Mouse (Mus musculus): ENCODE data around the gene Cdipt.
A peak's percentile ranks its signal among the peaks of the same experiment; 100 is the strongest.

Gene Cdipt

DNA sequence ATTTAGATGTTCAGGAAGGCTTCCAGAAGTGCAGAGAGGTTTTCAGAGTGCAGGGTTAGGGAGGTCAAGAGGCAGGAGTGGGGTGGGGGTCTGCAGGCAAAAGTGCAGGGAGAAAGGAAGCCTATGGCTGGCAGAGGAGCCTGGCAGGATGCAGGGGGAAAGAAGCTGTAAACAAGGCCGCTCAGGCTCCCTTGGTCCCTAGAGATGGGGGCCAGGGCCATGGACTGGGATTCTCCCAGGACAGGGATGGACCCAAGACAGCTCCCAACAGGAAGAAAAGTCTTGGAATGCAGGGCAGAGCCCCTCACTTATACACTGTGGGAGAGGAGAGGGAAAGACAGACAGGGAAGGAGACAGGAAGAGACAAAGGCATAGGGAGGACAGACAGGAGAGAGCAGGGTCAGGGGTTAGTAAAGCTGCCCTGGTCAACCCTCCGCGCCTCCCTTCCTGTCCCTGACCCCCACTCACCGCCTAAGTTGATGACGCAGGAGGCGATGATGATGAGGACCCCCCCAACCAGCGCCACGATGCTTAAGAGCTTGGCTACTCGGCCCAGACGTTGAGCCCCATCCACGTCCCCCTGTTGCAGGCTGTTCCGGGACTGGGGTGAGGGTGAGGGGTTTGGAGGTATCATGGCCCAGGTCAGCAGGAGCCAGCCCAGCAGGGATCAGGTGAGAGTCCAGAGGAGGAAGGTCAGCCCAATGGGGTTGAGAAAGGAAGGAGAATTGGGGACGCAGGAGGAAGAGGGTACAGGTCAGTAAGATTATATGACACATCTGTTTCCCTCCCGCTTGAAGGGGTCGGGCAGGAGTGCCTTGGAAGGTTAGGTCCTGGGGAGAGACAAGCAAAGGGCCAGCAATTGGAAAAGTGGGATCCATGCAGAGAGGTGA is 42.9 kb downstream of the Cdipt start:
- Histone ChIP-seq H3K27me3 (ENCODE audit: insufficient read depth, low read length) (no peaks in the 10 kb centered on the region), H3K4me1 (replicated peaks; ENCODE audit: low read depth, low read length) (peaks cover 84% of the 10 kb centered on the region), H3K36me3 (ENCODE audit: insufficient read depth, low read length) (peaks cover 56% of the 10 kb centered on the region), H3K9me3 (ENCODE audit: low read length) (no peaks in the 10 kb centered on the region), H3K4me3 (replicated peaks; ENCODE audit: low read length) (no peak overlapping the region)
- TF ChIP-seq POU5F1 (IDR thresholded peaks at IDR 0.05; ENCODE audit: borderline replicate concordance, low read length), result no peak
- no peak for TF ChIP-seq NANOG (IDR thresholded peaks at IDR 0.05; ENCODE audit: borderline replicate concordance, low read length)
- TF ChIP-seq CTCF (conservative IDR thresholded peaks at IDR 0.05; ENCODE audit: low read length), result no peak

DNA sequence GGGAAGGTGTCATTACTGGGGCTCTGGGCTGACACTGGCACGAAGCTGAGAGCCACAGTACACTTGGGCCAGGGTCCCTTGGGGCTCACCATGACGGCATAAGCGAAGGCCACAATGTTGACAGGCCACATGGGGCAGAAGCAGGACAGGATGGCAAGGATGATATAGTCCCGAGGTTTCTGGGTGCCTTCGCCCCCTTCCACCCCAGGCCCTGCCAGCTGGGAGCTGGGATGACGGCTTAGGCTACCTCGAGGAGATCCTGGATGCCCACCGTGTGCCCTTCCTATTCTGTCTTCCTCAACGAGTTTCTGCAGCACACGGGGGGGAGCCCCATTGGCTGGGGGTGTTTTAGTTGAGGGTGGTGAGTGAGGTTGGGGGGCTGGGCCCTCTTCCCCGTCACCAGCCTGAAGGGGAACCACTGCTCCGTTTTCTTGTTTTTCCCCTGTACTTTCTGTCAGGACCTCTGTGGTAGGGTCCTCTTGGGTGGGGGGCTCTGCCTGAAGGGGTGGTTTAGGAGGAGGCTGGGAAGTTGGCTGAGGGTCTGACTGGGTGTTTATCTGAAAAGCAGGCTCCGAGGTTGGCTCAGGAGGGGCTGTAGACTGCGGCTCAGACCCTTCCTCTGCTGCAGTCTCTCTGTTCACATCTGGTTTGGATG is 43.7 kb downstream of the Cdipt start:
- no peaks in the 10 kb centered on the region for H3K27me3 ChIP-seq (ENCODE audit: insufficient read depth, low read length)
- TF ChIP-seq POU5F1 (IDR thresholded peaks at IDR 0.05; ENCODE audit: borderline replicate concordance, low read length), result no peak
- TF ChIP-seq CTCF (conservative IDR thresholded peaks at IDR 0.05; ENCODE audit: low read length), result no peak
- TF ChIP-seq NANOG (IDR thresholded peaks at IDR 0.05; ENCODE audit: borderline replicate concordance, low read length), result no peak

DNA sequence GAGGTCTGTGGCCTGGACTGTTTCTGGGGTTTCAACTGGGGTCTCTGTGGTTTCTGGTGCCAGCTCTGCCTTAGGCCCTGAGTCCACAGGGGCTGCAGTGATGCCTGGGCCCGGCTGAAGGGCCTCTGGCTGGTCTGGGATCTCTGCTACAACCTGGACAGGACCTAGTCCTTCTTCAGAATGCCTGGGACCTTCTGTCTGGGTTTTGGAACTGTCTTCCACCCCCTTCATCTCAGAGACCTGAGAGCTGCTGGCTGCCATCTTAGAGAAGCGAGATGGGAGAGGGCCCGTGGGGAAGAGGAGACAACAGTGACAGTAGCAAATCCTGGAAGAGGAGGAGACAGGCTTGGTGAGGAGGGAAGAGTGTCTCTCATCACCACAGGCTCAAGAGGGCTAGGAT is 44.3 kb downstream of the Cdipt start:
- TF ChIP-seq NANOG (IDR thresholded peaks at IDR 0.05; ENCODE audit: borderline replicate concordance, low read length) (no peak), CTCF (conservative IDR thresholded peaks at IDR 0.05; ENCODE audit: low read length) (no peak), POU5F1 (IDR thresholded peaks at IDR 0.05; ENCODE audit: borderline replicate concordance, low read length) (no peak)
- Histone ChIP-seq H3K36me3 (ENCODE audit: insufficient read depth, low read length) (peaks cover 56% of the 10 kb centered on the region), H3K9me3 (ENCODE audit: low read length) (no peaks in the 10 kb centered on the region), H3K4me1 (replicated peaks; ENCODE audit: low read depth, low read length) (peaks cover 83% of the 10 kb centered on the region), H3K27me3 (ENCODE audit: insufficient read depth, low read length) (no peaks in the 10 kb centered on the region), H3K4me3 (replicated peaks; ENCODE audit: low read length) (peak overlapping the region; percentile 77)

More for the DNA sequence above, 43.7 kb downstream of the Cdipt start:
- H3K9me3 ChIP-seq (ENCODE audit: low read length), result no peaks in the 10 kb centered on the region
- peaks cover 84% of the 10 kb centered on the region for H3K4me1 ChIP-seq (replicated peaks; ENCODE audit: low read depth, low read length)
- H3K4me3 ChIP-seq (replicated peaks; ENCODE audit: low read length), result peak overlapping the region; percentile 77
- peaks cover 56% of the 10 kb centered on the region for H3K36me3 ChIP-seq (ENCODE audit: insufficient read depth, low read length)

GRCm38 (mm10) chr7:127020491-127020890 is 44.8 kb downstream of the Cdipt start:
- no peak for TF ChIP-seq NANOG (IDR thresholded peaks at IDR 0.05; ENCODE audit: borderline replicate concordance, low read length)
- TF ChIP-seq POU5F1 (IDR thresholded peaks at IDR 0.05; ENCODE audit: borderline replicate concordance, low read length), result no peak
- no peak for TF ChIP-seq CTCF (conservative IDR thresholded peaks at IDR 0.05; ENCODE audit: low read length)
- Histone ChIP-seq H3K27me3 (ENCODE audit: insufficient read depth, low read length) (no peaks in the 10 kb centered on the region), H3K4me3 (replicated peaks; ENCODE audit: low read length) (peak overlapping the region; percentile 77), H3K9me3 (ENCODE audit: low read length) (no peaks in the 10 kb centered on the region), H3K36me3 (ENCODE audit: insufficient read depth, low read length) (peaks cover 55% of the 10 kb centered on the region), H3K4me1 (replicated peaks; ENCODE audit: low read depth, low read length) (peaks cover 78% of the 10 kb centered on the region)

GRCm38 (mm10) chr7:127020901-127021562 is 45.3 kb downstream of the Cdipt start, which contains the start of the genes Gm42742 and Prrt2:
Gene Gm42742 (minus strand): TSS chr7:127021097.
Gene Prrt2 (minus strand): TSS chr7:127021211.
- H3K36me3 ChIP-seq (ENCODE audit: insufficient read depth, low read length), result peaks cover 50% of the 10 kb centered on the region
- H3K4me3 ChIP-seq (replicated peaks; ENCODE audit: low read length), result peak within 1 kb of the TSS; percentile 77
- peaks cover 74% of the 10 kb centered on the region for H3K4me1 ChIP-seq (replicated peaks; ENCODE audit: low read depth, low read length)
- no peaks in the 10 kb centered on the region for H3K27me3 ChIP-seq (ENCODE audit: insufficient read depth, low read length)
- TF ChIP-seq CTCF (conservative IDR thresholded peaks at IDR 0.05; ENCODE audit: low read length), result no peak
- no peak for TF ChIP-seq POU5F1 (IDR thresholded peaks at IDR 0.05; ENCODE audit: borderline replicate concordance, low read length)
- no peak for TF ChIP-seq NANOG (IDR thresholded peaks at IDR 0.05; ENCODE audit: borderline replicate concordance, low read length)
- H3K9me3 ChIP-seq (ENCODE audit: low read length), result no peaks in the 10 kb centered on the region

DNA sequence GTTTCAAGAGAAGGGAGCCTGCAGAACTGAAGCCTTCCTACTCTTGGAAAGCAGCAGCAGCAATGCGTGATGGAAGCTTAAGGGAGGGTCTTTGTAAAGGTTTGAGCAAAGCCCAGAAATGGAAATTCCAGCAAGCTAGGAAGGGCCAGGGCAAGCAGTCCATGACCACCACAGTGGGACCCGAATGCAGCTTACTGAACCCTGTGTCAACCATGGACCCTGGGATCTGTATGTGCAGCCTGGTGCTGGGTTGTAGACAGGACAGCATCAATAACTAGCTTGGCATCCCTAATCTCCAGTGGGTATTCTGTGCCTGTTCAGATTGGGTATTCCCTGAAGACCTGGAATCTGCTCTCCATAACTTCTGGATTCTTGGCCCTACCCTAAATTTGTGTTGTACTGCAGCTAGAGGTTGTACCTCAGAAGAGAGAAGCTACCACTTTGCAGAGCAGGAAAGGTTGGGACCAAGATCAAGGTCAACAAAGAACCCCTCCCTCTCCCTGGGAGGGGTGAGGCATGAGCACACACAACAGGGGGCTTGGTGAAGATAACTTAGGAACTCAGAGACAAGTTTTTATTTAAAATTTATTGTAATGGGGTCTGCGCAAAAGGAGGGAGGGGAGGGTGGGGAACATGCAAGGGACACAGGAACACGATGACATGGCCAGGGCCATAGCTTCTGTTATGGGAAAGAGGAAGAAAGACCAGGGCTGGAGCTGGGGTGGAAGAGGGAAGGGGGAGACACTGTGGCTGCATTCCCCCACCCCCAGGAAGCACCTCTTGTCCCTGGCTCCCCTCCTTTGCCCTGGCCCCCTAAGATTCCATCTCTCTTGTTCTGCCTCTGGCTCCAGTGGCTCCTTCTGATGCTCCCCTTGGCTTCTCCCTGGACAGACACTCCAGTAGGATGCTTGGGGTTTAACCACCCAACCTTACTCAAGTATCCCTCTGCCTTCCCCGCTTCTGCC is 46.1 kb downstream of the Cdipt start:
- peaks cover 50% of the 10 kb centered on the region for H3K36me3 ChIP-seq (ENCODE audit: insufficient read depth, low read length)
- H3K27me3 ChIP-seq (ENCODE audit: insufficient read depth, low read length), result no peaks in the 10 kb centered on the region
- TF ChIP-seq POU5F1 (IDR thresholded peaks at IDR 0.05; ENCODE audit: borderline replicate concordance, low read length) (no peak), CTCF (conservative IDR thresholded peaks at IDR 0.05; ENCODE audit: low read length) (no peak), NANOG (IDR thresholded peaks at IDR 0.05; ENCODE audit: borderline replicate concordance, low read length) (no peak)
- no peaks in the 10 kb centered on the region for H3K9me3 ChIP-seq (ENCODE audit: low read length)
- H3K4me3 ChIP-seq (replicated peaks; ENCODE audit: low read length), result peak overlapping the region; percentile 94
- H3K4me1 ChIP-seq (replicated peaks; ENCODE audit: low read depth, low read length), result peaks cover 74% of the 10 kb centered on the region

DNA sequence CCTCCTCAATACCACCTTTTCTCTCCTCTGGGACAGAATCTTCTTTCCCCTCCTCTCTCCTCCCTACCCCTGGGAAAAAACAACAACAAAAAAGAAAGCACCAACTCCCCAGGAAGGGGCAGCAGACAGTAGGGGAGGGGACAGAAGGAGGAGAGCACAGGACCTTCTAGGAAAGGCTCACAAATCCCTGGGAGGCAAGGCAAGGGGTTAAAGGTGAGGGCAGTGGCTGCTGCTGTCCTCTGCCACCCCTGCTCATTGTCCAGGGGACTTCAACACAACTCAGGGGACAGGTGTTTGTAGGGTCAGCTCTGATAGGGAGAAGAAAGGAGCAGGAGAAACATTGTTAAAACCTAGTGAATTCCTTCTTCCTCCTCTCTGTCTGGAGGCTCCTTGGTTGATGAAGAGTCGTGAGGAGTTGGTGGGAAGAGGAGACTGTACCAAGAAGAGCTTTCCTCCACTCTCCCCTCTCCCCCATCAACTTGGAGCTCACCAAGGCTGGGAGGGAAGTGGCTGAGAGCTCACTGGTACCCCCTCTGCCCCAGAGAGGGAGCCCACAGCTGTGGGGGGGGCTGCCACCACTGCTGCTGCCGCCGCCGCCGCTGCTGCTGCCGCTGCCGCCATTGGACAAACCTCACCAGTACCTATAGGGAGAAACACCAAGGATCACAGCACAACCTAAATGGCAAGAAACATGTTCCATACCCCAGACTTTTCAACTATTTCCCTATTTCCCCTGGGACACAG is 47.0 kb downstream of the Cdipt start:
- H3K27me3 ChIP-seq (ENCODE audit: insufficient read depth, low read length), result no peaks in the 10 kb centered on the region
- no peak for TF ChIP-seq CTCF (conservative IDR thresholded peaks at IDR 0.05; ENCODE audit: low read length)
- TF ChIP-seq NANOG (IDR thresholded peaks at IDR 0.05; ENCODE audit: borderline replicate concordance, low read length), result no peak
- no peak for TF ChIP-seq POU5F1 (IDR thresholded peaks at IDR 0.05; ENCODE audit: borderline replicate concordance, low read length)
- peaks cover 73% of the 10 kb centered on the region for H3K4me1 ChIP-seq (replicated peaks; ENCODE audit: low read depth, low read length)
- H3K36me3 ChIP-seq (ENCODE audit: insufficient read depth, low read length), result peaks cover 51% of the 10 kb centered on the region
- H3K4me3 ChIP-seq (replicated peaks; ENCODE audit: low read length), result peak overlapping the region; percentile 94
- H3K9me3 ChIP-seq (ENCODE audit: low read length), result no peaks in the 10 kb centered on the region
